Mouse (Mus musculus) embryo, embryonic 11.5 days (tissue): ENCODE results near the gene Myh14.

Experiments used
- DNase-seq: peaks from one replicate; pipeline ENCODE4 v3.0.0-alpha.2; 2012; ENCODE audit warnings: low read depth, low spot score

Myh14 gene

DNA sequence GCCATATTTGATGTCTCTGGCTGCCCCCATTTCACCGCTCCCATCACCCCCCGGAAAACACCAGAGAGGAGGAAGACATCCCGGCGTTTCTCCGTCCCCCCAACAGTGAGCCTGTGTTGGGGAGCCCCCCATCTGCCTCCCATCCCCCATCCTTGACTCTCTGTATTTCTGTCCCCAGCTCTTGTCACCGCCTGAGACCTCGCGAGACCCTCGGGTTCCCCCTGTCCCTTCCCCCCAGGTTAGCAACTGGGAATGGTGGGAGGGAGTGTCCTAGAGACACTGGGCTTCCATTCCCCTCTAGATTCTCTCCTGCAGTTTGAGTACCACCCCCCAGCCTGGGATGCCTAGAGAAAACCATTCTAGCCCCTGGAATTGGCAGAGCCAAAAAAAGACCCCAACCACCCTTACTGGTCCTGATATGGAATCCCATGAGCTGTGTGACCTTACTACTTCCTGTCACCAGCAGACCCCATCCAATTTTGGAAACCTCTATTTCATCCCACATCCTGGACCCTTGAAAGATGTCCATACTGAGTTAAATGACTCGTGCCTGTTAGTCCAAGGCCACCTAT lies 69.9 kb downstream of the Myh14 start:
- no peak for DNase-seq

DNA sequence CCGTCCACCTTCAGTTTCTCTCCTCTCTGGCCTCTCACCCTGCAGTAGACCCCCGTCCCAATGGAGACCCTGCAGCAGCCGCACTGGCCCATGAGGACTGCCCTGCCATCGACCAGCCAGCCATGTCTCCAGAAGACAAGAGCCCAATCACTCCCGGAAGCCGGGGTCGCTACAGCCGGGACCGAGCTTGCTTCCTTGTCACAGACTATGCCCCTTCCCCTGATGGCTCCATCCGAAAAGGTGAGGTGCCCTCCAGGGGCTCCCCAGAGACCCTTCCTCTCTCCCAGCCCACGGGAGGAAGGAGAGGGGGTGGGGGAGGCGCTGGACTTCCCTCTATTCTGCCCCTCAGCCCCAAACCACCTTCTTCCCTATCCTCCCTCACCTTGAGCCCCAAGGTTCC lies 72.3 kb downstream of the Myh14 start:
- no peak for DNase-seq

DNA sequence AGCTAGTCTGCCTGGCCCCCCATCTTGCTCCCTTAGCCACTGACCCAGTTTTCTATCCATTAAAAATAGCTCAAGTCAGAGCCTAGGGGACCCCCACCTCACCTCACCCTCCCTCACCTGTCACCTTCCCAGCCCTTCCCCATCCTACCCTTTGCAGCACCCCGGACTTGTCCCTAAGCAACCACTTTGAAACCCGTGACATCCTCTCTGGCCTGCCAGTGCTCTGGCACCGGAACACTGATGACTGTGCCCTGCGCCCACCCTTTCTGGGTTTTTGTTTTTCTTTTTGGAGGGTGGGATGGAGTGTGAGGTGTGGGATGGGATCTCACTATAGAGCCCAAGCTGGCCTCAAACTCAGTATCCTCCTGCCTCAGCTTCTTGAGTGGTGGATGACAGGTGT lies 73.0 kb downstream of the Myh14 start:
- no peak for DNase-seq

DNA sequence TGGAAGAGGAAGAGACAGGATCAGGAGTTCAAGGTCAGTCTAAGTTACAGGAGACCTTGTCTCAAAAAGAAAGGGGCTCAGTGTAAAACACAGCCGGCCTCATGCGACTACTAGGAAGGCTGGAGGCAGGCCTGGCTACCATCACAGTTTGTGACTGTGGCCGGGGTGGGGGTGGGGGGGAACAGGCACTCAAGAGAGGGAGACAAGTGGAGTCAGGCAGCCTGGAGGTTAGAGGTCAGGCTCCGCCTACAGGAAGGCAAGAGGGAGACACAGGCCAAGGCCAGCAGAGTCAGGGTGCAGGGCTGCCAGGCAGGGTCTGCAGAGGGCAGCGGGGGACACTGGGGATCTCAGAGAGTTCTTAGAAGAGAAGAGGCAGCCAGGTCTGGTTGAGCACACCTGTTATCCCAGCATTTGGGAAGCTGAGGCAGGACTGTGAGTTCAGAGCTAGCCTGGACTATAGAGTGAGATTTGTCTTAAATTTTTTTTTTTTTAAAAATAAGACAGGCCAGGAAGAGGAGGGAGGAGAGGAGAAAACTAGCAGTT lies 73.6 kb downstream of the Myh14 start:
- no peak for DNase-seq

DNA sequence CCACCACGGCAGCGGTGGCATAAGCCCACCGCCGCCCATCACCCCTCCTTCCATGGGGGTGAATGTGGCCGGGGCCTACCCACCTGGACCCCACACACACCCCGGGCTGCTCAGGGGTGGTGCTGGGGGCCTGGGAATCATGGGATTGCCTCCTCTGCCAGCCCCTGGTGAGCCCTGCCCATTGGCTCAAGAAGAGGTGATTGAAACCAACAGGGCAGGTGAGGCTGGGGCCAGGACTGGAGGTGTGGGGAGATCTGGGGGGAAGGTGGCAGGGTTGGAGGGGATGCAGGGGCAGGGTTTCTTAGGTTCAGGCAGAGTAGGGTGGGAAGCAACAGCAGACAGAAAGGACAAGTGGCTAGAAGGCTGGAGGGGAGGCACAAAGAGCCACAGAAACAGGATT lies 74.6 kb downstream of the Myh14 start:
- no peak for DNase-seq

DNA sequence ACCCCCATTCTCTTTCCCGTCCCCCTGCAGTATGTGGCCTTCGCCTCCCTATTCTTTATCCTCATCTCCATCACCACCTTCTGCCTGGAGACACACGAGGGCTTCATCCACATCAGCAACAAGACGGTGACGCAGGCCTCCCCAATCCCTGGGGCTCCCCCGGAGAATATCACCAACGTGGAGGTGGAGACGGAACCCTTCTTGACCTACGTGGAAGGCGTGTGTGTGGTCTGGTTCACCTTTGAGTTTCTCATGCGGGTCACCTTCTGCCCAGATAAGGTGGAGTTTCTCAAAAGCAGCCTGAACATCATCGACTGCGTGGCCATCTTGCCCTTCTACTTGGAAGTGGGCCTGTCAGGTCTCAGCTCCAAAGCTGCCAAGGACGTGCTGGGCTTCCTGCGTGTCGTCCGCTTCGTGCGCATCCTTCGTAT lies 75.5 kb downstream of the Myh14 start:
- DNase-seq, result no peak

DNA sequence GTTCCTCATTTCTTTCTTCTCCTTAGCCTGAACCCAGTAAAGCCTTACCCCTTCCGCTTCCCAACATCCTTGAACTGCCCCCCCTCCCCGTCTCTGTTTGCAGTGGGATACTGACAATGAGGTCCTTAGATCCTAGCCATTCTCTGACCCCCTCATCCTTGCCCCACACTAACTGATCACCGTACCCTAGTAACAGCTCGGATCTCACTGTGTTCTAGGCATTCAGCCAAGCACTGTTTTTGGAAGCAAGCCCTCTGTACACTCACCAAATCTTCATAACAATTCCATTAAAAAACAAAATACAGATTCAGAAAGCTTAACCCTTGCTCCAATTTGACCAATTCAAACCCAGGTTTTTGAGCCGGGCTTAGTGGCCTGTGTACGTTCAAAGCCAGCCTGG lies 76.4 kb downstream of the Myh14 start:
- DNase-seq, result no peak

DNA sequence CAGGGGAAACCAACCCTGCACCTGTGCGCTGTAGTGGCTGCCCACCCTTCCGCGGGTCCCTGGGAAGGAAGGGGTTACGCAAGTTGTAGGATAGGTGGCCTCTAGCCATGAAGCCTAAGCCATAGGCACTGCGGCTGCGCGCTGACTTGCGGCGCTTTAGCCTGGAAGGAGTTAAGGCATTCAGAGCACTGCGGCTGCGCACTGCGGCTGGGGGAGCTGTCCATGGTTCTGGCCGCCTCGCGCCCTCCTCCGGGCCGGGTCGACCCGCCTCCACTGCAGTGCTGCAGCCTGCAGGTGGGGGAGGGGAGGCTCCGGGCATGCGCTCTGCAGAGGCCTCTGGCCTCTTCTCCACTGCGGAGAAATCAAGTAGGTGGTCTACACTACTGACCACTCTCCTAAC lies 76.9 kb downstream of the Myh14 start:
- DNase-seq, result peak; percentile 79

DNA sequence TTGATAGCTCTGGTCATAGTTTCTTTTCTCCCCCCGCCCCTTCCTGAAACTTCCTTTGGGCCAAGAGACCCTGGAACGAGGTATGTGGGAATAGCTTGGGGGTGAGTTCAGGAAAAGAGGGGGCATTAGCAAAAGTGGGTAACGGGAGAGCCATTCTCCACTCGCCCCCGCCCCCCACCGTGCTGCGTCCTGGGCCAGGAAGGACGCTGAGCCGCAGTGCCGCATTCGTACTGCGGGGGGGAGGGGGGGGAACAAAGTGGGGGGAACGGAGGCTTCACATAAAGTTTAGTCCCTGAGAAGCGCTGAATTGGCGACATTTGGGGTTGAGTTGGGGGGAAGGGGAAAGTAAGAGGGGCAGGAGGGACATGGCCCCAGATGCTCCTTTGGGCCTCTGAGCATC lies 77.6 kb downstream of the Myh14 start:
- DNase-seq, result no peak

DNA sequence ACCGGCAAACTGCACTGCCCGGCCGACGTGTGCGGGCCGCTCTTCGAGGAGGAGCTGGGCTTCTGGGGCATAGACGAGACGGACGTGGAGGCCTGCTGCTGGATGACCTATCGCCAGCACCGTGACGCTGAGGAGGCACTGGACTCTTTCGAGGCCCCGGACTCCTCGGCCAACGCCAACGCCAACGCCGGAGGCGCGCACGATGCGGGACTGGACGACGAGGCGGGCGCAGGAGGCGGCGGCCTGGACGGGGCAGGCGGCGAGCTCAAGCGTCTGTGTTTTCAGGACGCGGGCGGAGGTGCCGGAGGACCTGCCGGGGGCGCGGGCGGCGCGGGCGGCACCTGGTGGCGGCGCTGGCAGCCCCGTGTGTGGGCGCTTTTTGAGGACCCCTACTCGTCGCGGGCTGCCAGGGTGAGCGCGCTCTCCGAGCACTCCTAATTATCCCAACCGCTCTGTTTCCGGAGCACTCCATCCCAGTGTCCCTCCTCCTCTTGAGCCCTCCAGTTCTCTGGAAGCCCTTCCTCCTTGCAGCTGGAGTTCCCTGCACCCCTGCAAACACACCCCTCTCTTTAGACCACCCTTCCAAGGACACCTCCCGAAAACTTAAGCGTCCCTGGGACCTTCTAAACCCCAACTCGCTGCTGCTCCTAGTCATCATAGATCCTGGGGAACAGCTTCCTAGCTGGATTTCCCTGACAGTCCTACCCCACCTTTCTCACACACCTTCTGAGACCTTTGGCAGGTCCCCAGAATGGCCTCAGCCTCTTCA lies 79.1 kb downstream of the Myh14 start:
- DNase-seq, result no peak

DNA sequence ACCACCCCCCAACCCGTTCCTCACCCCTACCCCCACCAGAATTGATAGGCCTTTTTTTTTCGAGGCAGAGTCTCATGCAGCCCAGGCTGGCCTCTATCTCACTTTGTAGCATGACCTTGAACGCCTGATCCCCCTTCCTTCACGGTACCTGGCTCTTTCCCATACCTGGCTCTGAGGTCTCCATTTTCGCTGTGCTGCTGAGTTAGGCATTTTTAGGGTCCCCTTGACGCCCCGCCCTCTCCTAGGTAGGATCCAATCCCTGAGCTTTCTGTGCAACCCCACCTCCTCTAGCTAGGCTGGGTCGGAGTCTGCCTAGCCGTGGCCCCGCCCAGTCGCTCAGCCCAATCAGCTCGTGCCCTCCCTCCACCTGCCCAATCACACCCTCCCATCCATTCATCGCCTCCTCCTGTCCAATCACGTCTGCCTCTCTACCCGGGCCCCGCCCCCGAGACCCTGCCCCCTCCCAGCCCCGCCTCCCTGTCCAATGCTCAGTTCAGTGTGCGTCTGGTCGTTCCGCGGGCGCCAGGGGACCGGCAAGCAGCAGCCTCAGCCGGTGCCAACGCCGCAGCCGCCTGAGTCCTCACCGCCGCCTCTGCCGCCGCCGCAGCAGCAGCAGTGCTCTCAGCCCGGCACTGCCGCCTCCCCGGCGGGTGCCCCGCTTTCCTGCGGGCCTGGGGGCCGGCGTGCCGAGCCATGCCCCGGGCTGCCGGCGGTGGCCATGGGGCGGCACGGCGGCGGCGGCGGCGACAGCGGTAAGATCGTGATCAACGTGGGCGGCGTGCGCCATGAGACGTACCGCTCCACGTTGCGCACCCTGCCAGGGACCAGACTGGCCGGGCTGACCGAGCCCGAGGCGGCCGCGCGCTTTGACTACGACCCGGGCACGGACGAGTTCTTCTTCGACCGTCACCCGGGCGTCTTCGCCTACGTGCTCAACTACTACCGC lies 80.0 kb downstream of the Myh14 start, which contains the start of gene Kcnc3:
Gene Kcnc3, plus strand, starts transcription at position 263 of the 946 bp plus-strand sequence.
- peak; percentile 89 for DNase-seq

DNA sequence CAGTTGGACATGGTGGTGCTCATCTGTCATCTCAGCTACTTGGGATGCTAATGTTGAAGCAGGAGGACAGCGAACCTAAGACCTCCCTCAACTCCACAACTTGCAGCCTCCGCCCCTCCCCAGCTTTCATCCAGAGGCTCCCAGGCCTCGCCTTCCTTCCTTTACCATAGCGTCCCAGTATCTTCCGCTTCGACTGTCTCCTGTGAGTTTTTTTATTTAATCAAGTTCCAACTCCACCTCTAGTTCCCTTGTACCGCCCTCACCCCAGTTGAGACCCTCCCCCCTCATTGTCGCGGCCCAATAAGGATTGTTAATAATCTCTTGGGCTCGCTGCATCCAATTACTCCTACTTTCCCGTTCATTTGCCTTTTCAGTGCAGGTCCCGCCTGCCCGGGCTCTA lies 80.7 kb downstream of the Myh14 start:
- no peak for DNase-seq

DNA sequence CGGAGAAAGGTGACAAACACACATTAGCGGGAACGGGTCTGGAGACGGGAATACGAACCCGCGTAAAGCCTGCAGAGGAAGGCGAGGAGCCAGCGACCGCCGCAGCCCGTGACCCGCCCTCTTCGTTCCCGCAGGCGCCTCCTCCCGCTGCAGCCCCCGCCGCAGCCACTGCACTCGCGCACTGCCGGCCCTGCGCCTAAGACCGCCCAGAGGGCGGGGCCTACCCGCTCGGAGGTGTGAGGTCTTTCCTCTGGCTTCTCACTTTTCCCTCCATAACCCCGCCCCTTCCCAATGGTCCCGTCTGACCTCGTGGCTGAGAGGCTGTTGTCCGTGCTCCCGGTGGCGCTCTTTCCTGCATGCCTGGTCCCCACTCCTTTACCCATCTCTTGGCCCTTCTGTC lies 81.5 kb downstream of the Myh14 start:
- DNase-seq, result peak; percentile 72

DNA sequence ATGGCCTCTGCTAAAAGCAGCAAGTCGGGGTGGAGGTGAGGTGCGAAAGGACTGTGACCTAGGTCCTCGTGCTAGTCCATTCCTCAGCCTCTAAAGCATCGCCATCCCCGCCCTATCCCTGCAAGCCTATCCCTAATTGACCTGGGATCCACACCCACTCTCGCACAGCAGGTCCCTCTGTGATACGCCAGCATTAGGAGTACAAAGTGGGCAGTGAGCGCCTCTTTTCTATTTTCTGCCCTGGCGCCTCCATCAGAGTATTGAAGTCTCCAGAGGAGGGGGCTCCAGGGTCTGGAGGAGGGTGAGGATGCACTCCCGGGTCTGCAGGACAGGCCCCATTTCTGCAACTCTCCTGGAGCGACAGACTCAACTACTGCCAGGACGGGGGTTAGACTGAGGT lies 82.3 kb downstream of the Myh14 start:
- no peak for DNase-seq

DNA sequence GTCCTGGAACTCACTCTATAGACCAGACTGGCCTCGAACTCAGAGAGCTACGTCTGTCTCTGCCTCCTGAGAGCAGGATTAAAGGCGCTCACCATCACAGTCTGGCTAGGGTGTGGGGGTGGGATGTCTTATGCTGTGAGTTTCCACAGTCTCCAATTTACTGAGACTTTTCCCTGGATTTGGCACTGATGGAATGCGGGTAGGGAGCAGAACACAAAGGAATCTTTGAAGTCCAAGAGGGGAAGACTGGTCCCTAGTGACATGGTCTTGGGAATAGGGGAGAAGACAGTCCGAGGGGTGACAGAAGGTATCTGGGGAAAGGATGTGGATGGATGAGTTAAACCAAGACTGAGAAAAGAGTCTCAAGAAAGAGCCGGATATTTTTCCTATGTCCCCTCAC lies 83.0 kb downstream of the Myh14 start:
- DNase-seq, result no peak

DNA sequence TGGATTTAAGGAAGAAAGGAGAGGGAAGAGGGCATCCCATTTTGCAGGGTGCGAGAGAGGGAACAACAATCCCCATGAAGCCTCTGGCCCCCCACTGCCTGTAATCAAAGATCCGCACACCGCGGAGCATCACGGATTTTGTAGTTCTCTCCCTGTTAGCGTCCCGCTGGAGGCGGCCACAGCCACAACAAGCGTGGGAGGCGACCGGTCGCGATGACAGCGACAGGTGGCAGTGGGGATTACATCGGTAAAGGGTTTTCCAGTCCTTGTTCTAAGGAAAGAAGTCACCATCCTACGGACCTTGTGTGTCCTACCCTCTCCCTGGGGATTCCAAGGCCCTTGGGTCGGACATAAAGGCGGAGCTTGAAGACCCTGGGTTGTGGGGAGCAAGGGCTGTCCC lies 83.7 kb downstream of the Myh14 start:
- DNase-seq, result no peak

DNA sequence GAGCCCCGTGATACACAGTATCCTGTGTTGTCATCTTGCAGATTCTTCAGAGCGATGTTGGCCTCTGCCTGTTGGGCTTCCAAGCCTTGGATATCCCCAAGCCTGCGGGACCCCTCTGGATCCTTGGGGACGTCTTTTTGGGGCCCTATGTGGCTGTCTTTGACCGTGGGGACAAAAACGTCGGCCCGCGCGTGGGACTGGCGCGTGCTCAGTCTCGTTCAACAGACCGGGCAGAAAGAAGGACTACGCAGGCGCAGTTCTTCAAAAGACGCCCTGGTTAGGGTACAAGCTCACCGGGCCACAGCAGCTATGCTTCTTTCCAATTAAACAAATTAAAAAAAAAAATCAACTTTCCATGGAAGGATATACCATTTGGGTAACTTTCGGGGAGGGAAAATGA lies 84.1 kb downstream of the Myh14 start:
- DNase-seq, result no peak

DNA sequence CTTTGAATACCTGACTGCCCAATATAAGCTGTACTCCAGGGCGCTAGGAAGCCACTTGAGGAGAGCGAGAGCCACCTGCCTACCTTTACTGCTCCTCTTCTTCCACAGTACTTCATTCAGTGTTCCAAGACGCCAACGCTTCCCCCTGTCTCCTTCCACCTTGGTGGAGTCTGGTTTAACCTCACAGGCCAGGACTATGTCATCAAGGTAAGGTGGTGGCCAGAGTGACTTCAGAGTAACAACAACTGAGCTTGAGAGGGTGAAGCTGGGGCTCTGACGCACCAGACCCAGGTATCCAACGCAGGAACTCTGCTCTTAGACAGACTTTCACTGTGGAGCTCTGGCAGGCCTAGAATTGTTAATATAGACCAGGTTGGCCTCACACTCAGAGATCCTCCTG lies 85.0 kb downstream of the Myh14 start:
- no peak for DNase-seq

DNA sequence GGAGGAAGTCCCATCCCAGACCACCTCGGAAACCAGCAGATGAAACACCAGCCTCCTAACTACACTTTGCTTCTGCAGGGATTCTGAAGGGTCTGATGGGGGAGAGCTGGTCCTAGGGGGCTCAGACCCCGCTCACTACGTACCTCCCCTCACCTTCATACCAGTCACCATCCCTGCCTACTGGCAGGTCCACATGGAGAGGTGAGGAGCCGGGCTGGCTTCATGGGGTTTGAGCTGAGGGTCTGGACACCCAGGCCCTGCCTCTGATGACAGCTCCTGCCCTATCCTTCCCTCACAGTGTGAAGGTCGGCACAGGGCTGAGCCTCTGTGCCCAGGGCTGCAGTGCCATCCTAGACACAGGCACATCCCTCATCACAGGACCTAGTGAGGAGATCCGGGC lies 85.7 kb downstream of the Myh14 start:
- no peak for DNase-seq

DNA sequence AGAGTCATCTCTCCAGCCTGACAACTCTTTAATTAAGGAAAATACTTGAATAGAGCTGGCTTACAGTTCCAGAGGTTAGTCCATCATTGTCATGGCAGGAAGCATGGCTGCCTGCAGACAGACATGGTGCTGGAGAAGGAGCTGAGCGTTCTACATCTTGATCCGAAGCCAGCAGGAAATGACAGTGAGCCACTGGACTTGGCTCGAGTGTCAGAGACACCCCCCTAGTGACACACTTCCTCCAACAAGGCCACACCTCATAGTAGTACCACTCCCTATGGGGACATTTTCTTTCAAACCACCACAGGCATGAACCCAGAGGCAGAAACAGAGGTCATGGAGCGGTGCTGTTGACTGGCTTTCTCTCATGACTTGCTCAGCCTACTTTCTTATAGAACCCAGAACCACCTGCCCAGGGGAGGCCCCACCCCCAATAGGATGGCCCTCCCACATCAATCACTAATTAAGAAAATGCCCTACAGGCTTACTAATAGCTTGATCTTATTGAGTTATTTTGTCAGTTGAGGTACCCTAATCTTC lies 86.3 kb downstream of the Myh14 start:
- DNase-seq, result no peak

DNA sequence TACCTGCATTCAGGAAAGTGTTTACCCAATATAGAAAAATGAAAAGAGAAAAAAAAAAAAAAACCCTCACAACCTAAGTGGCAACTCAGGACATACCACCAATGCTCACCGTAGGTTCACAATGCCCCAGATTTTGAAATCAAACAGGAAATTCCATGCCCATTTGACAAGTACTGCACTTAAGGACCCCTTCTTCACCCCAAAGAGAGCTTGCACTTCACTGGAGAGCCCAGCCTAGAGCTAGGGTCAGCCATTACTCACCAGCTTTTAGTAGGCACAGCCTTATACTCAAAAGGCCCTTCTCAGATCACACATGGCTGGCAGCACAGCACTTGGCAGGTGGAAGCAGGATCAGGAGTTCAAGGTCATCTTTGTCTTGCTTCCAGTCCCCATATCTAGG lies 87.5 kb downstream of the Myh14 start:
- DNase-seq, result no peak

DNA sequence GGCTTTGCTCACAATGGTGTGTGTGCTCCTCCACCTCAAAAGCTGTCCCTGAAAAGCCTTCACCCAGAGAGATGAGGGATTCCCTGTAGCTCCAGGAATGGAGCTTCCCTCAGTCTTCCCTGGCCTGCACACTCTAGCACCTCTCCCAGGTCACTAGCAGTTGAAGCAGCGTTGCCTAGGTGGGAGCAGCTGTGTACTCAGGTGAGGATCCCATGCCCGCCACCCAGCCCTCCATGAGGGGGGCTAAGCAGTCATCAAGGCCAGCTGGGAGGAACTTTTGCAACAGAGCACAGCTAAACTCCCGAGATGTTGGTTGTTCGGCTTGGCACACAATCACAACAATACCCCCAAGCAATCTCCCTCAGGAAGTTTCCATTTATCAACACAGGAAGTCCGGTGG lies 87.9 kb downstream of the Myh14 start:
- DNase-seq, result no peak
